Comparison of ENCODE assay signal across 19 mouse cellular contexts in the genomic region with DNA sequence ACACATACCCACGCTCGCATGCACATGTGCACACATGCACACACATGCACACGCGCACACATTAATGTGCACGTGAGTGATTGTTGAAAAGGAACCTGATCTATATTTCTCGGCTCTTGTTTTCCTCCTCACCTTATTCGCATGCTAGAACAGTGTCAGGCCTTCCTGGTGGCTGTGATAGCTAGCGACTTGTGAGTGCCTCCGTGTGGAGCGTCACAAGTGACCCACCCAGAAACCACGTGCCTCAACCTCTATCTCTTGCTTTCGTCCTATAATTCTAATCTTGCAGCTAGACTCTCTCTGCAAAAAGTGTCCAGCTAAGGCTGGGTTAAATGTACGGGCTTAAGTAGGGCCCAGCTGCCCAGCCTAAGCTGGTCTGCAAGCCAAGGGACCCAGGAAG.
DNase-seq lines count a peak whose midpoint lies in the region; TF ChIP-seq lines count a peak whose summit lies in the region.
"Had no signal": no experiment of that assay in that cellular context is flagged by ENCODE, and none has a peak within 500 bp of the region (broad histone marks: within the 10 kb centered on the region; RNA-seq: fewer than 3 reads in every experiment).

No protein-coding gene starts in this region.

- H3K27ac ChIP-seq in layer of hippocampus, adult 2 months, result peak overlapping the region; percentile 84; the same call in 1 of the 2 replicates
- H3K27ac ChIP-seq: embryonic facial prominence, embryonic 13.5 days; embryonic facial prominence, embryonic 15.5 days; forebrain, embryonic 10.5 days; forebrain, embryonic 12.5 days had no signal

- DNase-seq in layer of hippocampus, adult 2 months (ENCODE audit: low spot score in 2 of 2), result no peak
- no peak for DNase-seq in layer of hippocampus, adult 9-11 months
- peak; percentile 12 to 20 for DNase-seq in right cerebral cortex, postnatal 10 days (ENCODE audit: low spot score in 2 of 2)
- DNase-seq in right cerebral cortex, postnatal 14 days, result no peak
- DNase-seq: adrenal gland, adult 2 months; adrenal gland, postnatal 10 days; adrenal gland, postnatal 25 days; cerebellum, adult 11 months; cerebellum, adult 18-20 months; cerebellum, adult 8-10 months; cerebellum, adult 9-11 months; cerebellum, postnatal 14 days; cerebellum, postnatal 36 days; embryo, embryonic 11 days had no signal

- TF ChIP-seq CTCF in layer of hippocampus, adult 2 months (conservative IDR thresholded peaks at IDR 0.05), result no peak

- H3K4me3 ChIP-seq in layer of hippocampus, adult 2 months, result no peak overlapping the region
- H3K4me3 ChIP-seq: embryonic facial prominence, embryonic 13.5 days; embryonic facial prominence, embryonic 15.5 days; erythroblast, embryonic 14.5 days; forebrain, embryonic 10.5 days; forebrain, embryonic 12.5 days had no signal

Comparison
In these comparisons a context has a peak if more than half of its experiments do, and no peak if none do; other contexts are left out.
1. DNase-seq: peak in right cerebral cortex, postnatal 10 days (2 of 2); none in layer of hippocampus, adult 2 months (0 of 2), layer of hippocampus, adult 9-11 months (single experiment) and right cerebral cortex, postnatal 14 days (single experiment).